Comparison of ENCODE assay signal across 9 mouse cellular contexts in the genomic region with DNA sequence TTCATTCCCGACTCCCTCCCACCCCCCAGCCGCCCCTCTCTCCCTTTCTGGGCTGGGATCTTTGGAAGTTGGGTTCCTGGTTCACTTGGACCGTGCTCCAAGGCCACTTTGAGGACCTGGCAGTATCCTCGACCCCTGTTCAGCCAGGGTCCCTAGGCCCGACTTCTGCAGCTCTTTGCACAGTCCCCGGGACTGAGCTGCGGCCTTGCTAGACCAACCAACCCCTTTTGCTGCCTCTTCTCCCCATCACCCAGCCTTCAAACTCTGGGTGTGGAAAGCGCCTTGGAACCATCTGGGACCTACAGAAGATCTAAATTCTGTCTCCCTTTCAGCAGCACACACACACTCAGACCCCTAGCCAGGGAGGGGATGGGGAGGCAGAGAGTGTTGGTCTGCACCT. TPM values are rescaled to one million over a fixed set of nuclear protein-coding genes. Genes with fewer than 3 reads are reported as not detected.
DNase-seq lines count a peak whose midpoint lies in the region; ATAC-seq and TF ChIP-seq lines count a peak whose summit lies in the region.
"Had no signal": no experiment of that assay in that cellular context is flagged by ENCODE, and none has a peak within 500 bp of the region (broad histone marks: within the 10 kb centered on the region; RNA-seq: fewer than 3 reads in every experiment).

No protein-coding gene starts in this region.

- no peaks in the 10 kb centered on the region for H3K9me3 ChIP-seq in hindbrain, embryonic 13.5 days
- H3K9me3 ChIP-seq in midbrain, embryonic 14.5 days (ENCODE audit: control insufficient read depth, low read length): 0 out of 2 replicates have a peak, but pooled peaks cover 4% of the 10 kb centered on the region

- peak; percentile 37; the same call in 1 of the 2 replicates for ATAC-seq in hindbrain, embryonic 13.5 days (ENCODE audit: low FRiP score)
- ATAC-seq in midbrain, embryonic 14.5 days (ENCODE audit: low FRiP score, low TSS enrichment): no peak
- ATAC-seq in monocyte, adult 5-6 weeks (replicated peaks; ENCODE audit: insufficient number of reproducible peaks, low FRiP score, low TSS enrichment, poor library complexity, severe bottlenecking): no peak

- 6% methylated on average over 8 of the region's 8 CpGs for WGBS in hindbrain, embryonic 13.5 days
- WGBS in midbrain, embryonic 14.5 days: 3% methylated on average over 8 of the region's 8 CpGs

- no peak for TF ChIP-seq CTCF in layer of hippocampus, adult 2 months (conservative IDR thresholded peaks at IDR 0.05)
- TF ChIP-seq CTCF in bone marrow macrophage, adult 2 months (IDR thresholded peaks at IDR 0.05; ENCODE audit: low read depth, low read length): no peak

- no peaks in the 10 kb centered on the region for H3K27me3 ChIP-seq in hindbrain, embryonic 13.5 days
- H3K27me3 ChIP-seq in midbrain, embryonic 14.5 days (ENCODE audit: control insufficient read depth, insufficient read depth, low read length): no peaks in the 10 kb centered on the region

- peaks cover 47% of the 10 kb centered on the region for H3K4me1 ChIP-seq in bone marrow macrophage, adult 2 months (ENCODE audit: control insufficient read depth, insufficient read depth, low read length)
- H3K4me1 ChIP-seq in hindbrain, embryonic 13.5 days (replicated peaks): peaks cover 30% of the 10 kb centered on the region
- H3K4me1 ChIP-seq in midbrain, embryonic 14.5 days (ENCODE audit: control insufficient read depth, insufficient read depth, low read length): peaks cover 15% of the 10 kb centered on the region; the same call in 1 of the 2 replicates

- H3K4me3 ChIP-seq in layer of hippocampus, adult 2 months: peak overlapping the region; percentile 90
- H3K4me3 ChIP-seq in bone marrow macrophage, adult 2 months (ENCODE audit: insufficient read depth, low read length): peak overlapping the region; percentile 60
- peak overlapping the region; percentile 85 for H3K4me3 ChIP-seq in hindbrain, embryonic 13.5 days
- peak overlapping the region; percentile 80 for H3K4me3 ChIP-seq in midbrain, embryonic 14.5 days (replicated peaks; ENCODE audit: low read depth, low read length)

- no peak for DNase-seq in layer of hippocampus, adult 2 months (ENCODE audit: low spot score in 2 of 2)
- no peak for DNase-seq in layer of hippocampus, adult 8-10 months (ENCODE audit: low spot score in 2 of 2)
- no peak for DNase-seq in midbrain, embryonic 14.5 days
- no peak for DNase-seq in urinary bladder, postnatal 36 days (ENCODE audit: low spot score in 2 of 2)
- no peak for DNase-seq in cerebellum, adult 8-10 months

- peak overlapping the region; percentile 94 for H3K9ac ChIP-seq in hindbrain, embryonic 13.5 days
- peak overlapping the region; percentile 81 for H3K9ac ChIP-seq in midbrain, embryonic 14.5 days (replicated peaks; ENCODE audit: low read length)

- peaks cover 37% of the 10 kb centered on the region for H3K36me3 ChIP-seq in hindbrain, embryonic 13.5 days
- peaks cover 30% of the 10 kb centered on the region for H3K36me3 ChIP-seq in midbrain, embryonic 14.5 days (ENCODE audit: control insufficient read depth, insufficient read depth, low read length)

- H3K27ac ChIP-seq in layer of hippocampus, adult 2 months: peak overlapping the region; percentile 94
- peak overlapping the region; percentile 57 for H3K27ac ChIP-seq in bone marrow macrophage, adult 2 months (ENCODE audit: insufficient read depth, low read depth, low read length)
- H3K27ac ChIP-seq in hindbrain, embryonic 13.5 days: peak overlapping the region; percentile 85
- H3K27ac ChIP-seq in midbrain, embryonic 14.5 days (replicated peaks; ENCODE audit: low read depth, low read length): peak overlapping the region; percentile 64

- no peak for TF ChIP-seq POLR2A in bone marrow macrophage, adult 2 months (IDR thresholded peaks at IDR 0.05; ENCODE audit: borderline replicate concordance, low read depth, low read length)

- peak overlapping the region; percentile 93 for H3K4me2 ChIP-seq in hindbrain, embryonic 13.5 days
- H3K4me2 ChIP-seq in midbrain, embryonic 14.5 days (ENCODE audit: low read length): peak overlapping the region; percentile 86

RNA-seq across cellular contexts. Expression of a gene that starts 0.4 kb away (rescaled TPM):
- 10 to 100 TPM; 84.8 to 92.9 TPM for total RNA-seq in layer of hippocampus, adult 2 months (2021)
- total RNA-seq in layer of hippocampus, adult 8-10 months (2022): 10 to 100 TPM; 83.8 to 99.0 (median 98.2) TPM
- polyA plus RNA-seq in bone marrow macrophage, adult 2 months (2012; ENCODE audit: insufficient read depth, insufficient read length, missing spikeins): 276 and 314 TPM in 2 replicates
- 128 and 130 TPM in 2 replicates for polyA plus RNA-seq in hindbrain, embryonic 13.5 days (2015; fragmentation: Nextera tagmentation; extraction: Ambion mirVana)
- polyA plus RNA-seq in midbrain, embryonic 14.5 days (2014; fragmentation: Nextera tagmentation; extraction: Ambion mirVana): 105 and 117 TPM in 2 replicates
- 209 to 226 TPM (median 217 TPM) in 3 replicates for total RNA-seq in monocyte, adult 5-6 weeks (2017)

RNA-seq across cellular contexts. Expression of a gene that starts 4.6 kb away (rescaled TPM):
- 1 to 10 TPM; 1.0 to 2.5 TPM for total RNA-seq in layer of hippocampus, adult 2 months (2021)
- 1 to 10 TPM; 1.3 to 4.4 (median 1.6) TPM for total RNA-seq in layer of hippocampus, adult 8-10 months (2022)
- polyA plus RNA-seq in bone marrow macrophage, adult 2 months (2012; ENCODE audit: insufficient read depth, insufficient read length, missing spikeins): 0.87 and 2.3 TPM in 2 replicates
- 0.47 and 0.66 TPM in 2 replicates for polyA plus RNA-seq in hindbrain, embryonic 13.5 days (2015; fragmentation: Nextera tagmentation; extraction: Ambion mirVana)
- polyA plus RNA-seq in midbrain, embryonic 14.5 days (2014; fragmentation: Nextera tagmentation; extraction: Ambion mirVana): 0.55 and 0.64 TPM in 2 replicates
- total RNA-seq in monocyte, adult 5-6 weeks (2017): 133 to 326 TPM (median 178 TPM) in 3 replicates

RNA-seq across cellular contexts. Expression of a gene that starts 5.0 kb away (rescaled TPM):
- total RNA-seq in layer of hippocampus, adult 2 months (2021): under 1 TPM in 1 of 2 experiments, not detected in 1; 0.17 TPM
- total RNA-seq in layer of hippocampus, adult 8-10 months (2022): under 1 TPM in 1 of 4 experiments, not detected in 3; 0.68 TPM
- polyA plus RNA-seq in bone marrow macrophage, adult 2 months (2012; ENCODE audit: insufficient read depth, insufficient read length, missing spikeins): not detected in 2 replicates
- 0.29 and 0.30 TPM in 2 replicates for polyA plus RNA-seq in hindbrain, embryonic 13.5 days (2015; fragmentation: Nextera tagmentation; extraction: Ambion mirVana)
- polyA plus RNA-seq in midbrain, embryonic 14.5 days (2014; fragmentation: Nextera tagmentation; extraction: Ambion mirVana): 0.14 and 0.15 TPM in 2 replicates
- total RNA-seq in monocyte, adult 5-6 weeks (2017): not detected in 3 replicates

RNA-seq across cellular contexts. Expression of a gene that starts 9.2 kb away (rescaled TPM):
- under 1 TPM; 0.07 to 0.08 TPM for total RNA-seq in layer of hippocampus, adult 2 months (2021)
- under 1 TPM in 1 of 4 experiments, not detected in 3; 0.07 TPM for total RNA-seq in layer of hippocampus, adult 8-10 months (2022)
- not detected in 2 replicates for polyA plus RNA-seq in bone marrow macrophage, adult 2 months (2012; ENCODE audit: insufficient read depth, insufficient read length, missing spikeins)
- polyA plus RNA-seq in hindbrain, embryonic 13.5 days (2015; fragmentation: Nextera tagmentation; extraction: Ambion mirVana): not detected in 2 replicates
- not detected in 2 replicates for polyA plus RNA-seq in midbrain, embryonic 14.5 days (2014; fragmentation: Nextera tagmentation; extraction: Ambion mirVana)
- total RNA-seq in monocyte, adult 5-6 weeks (2017): 0.29 to 0.43 TPM in 2 of 3 replicates, not detected in the other
- total RNA-seq: left cerebral cortex, postnatal 14 days had no signal

RNA-seq across cellular contexts. Expression of a gene that starts 14.3 kb away (rescaled TPM):
- total RNA-seq in layer of hippocampus, adult 2 months (2021): 10 to 100 TPM; 42.5 to 47.9 TPM
- 10 to 100 TPM; 30.1 to 44.3 (median 41.1) TPM for total RNA-seq in layer of hippocampus, adult 8-10 months (2022)
- 32.3 and 39.5 TPM in 2 replicates for polyA plus RNA-seq in bone marrow macrophage, adult 2 months (2012; ENCODE audit: insufficient read depth, insufficient read length, missing spikeins)
- 61.6 and 64.3 TPM in 2 replicates for polyA plus RNA-seq in hindbrain, embryonic 13.5 days (2015; fragmentation: Nextera tagmentation; extraction: Ambion mirVana)
- polyA plus RNA-seq in midbrain, embryonic 14.5 days (2014; fragmentation: Nextera tagmentation; extraction: Ambion mirVana): 37.3 and 42.2 TPM in 2 replicates
- total RNA-seq in monocyte, adult 5-6 weeks (2017): 22.8 to 27.8 TPM (median 27.0 TPM) in 3 replicates

Comparison
In these comparisons a context has a peak if more than half of its experiments do, and no peak if none do; other contexts are left out.
1. RNA of a gene that starts 4.6 kb away (total RNA-seq): 133 to 326 TPM in monocyte, adult 5-6 weeks; 1.0 to 2.5 TPM in layer of hippocampus, adult 2 months and 1.3 to 4.4 TPM in layer of hippocampus, adult 8-10 months; every median in the first group is over 10 times any median in the second.
2. Peak in every context shown above with its lines, with median percentiles within 50 percentile points of each other: H3K27ac ChIP-seq and H3K4me3 ChIP-seq.